Mouse (Mus musculus) liver, postnatal 0 days (tissue): ENCODE data around the gene Gper1. TPM values are rescaled to one million over a fixed set of nuclear protein-coding genes. Genes with fewer than 3 reads are reported as not detected.
A peak's percentile ranks its signal among the peaks of the same experiment; 100 is the strongest.

Experiments used
- ATAC-seq: fragments of 200-750 bp; cut with Nextera tagmentation; 2 replicates; pipeline ENCODE4 v1.8.0; 2017; ENCODE audit warnings: mild to moderate bottlenecking, moderate library complexity
- DNase-seq: peaks from one replicate; pipeline ENCODE4 v3.0.0-alpha.2; 2016
- H3K27ac ChIP-seq: fragments of 300-500 bp; sonication (generic); 2 replicates; pipeline ENCODE4 v1.5.1; 2014; ENCODE audit warnings: antibody characterized with exemption, moderate library complexity, mild to moderate bottlenecking, low read depth
- H3K27me3 ChIP-seq: fragments of 300-500 bp; sonication (generic); 2 replicates; pipeline ENCODE4 v1.6.1; 2014; ENCODE audit warnings: low read length, control low read depth, mixed read lengths; ENCODE audit not compliant: insufficient read depth
- H3K36me3 ChIP-seq: fragments of 300-500 bp; sonication (generic); replicated peaks from 2 replicates; pipeline ENCODE4 v1.6.1; 2014; ENCODE audit warnings: mild to moderate bottlenecking, control low read depth, low read length, moderate library complexity, mixed read lengths; ENCODE audit not compliant: insufficient read depth
- H3K4me1 ChIP-seq: fragments of 300-500 bp; sonication (generic); 2 replicates; pipeline ENCODE4 v1.6.1; 2014; ENCODE audit warnings: antibody characterized with exemption, mild to moderate bottlenecking, control low read depth; ENCODE audit not compliant: insufficient read depth
- H3K4me2 ChIP-seq: fragments of 300-500 bp; sonication (generic); 2 replicates; pipeline ENCODE4 v1.6.1; 2014; ENCODE audit warnings: low read depth, mild to moderate bottlenecking, low read length, moderate library complexity, mixed read lengths
- H3K4me3 ChIP-seq: fragments of 300-500 bp; sonication (generic); 2 replicates; pipeline ENCODE4 v1.5.1; 2014; ENCODE audit warnings: low read depth, low read length
- H3K9ac ChIP-seq: fragments of 300-500 bp; sonication (generic); replicated peaks from 2 replicates; pipeline ENCODE4 v1.6.1; 2014; ENCODE audit warnings: mild to moderate bottlenecking, moderate library complexity
- H3K9me3 ChIP-seq: fragments of 300-500 bp; sonication (generic); 2 replicates; pipeline ENCODE4 v1.6.1; 2016; ENCODE audit warnings: mild to moderate bottlenecking, control low read depth, low read length, mixed read lengths
- CTCF ChIP-seq: sonication (generic); IDR thresholded peaks from 2 replicates; pipeline ENCODE4 v1.5.1; 2016; ENCODE audit warnings: antibody characterized with exemption, low read depth
- EP300 ChIP-seq: IDR thresholded peaks from 2 replicates; pipeline ENCODE4 v1.6.1; 2016; ENCODE audit warnings: antibody characterized with exemption, low read depth, mild to moderate bottlenecking
- WGBS: fragments of 180-500 bp; shearing (Covaris S2); extraction: QIAGEN DNeasy Blood & Tissue Kit; methylation state at CpG from one replicate; pipeline ENCODE4 v1.1.7; 2014; ENCODE audit not compliant: insufficient replicate concordance; 5-methylcytosine and 5-hydroxymethylcytosine counted together
- polyA plus RNA-seq: library from polyadenylated mRNA; unstranded; fragments of >200 nt; fragmentation: Nextera tagmentation; extraction: Ambion mirVana; gene quantifications from 2 replicates; pipeline ENCODE4 v1.2.1, GENCODE M21; 2015

Gper1 gene
- polyA plus RNA-seq, 1 experiment from 2014 or later = 0.09 TPM

DNA sequence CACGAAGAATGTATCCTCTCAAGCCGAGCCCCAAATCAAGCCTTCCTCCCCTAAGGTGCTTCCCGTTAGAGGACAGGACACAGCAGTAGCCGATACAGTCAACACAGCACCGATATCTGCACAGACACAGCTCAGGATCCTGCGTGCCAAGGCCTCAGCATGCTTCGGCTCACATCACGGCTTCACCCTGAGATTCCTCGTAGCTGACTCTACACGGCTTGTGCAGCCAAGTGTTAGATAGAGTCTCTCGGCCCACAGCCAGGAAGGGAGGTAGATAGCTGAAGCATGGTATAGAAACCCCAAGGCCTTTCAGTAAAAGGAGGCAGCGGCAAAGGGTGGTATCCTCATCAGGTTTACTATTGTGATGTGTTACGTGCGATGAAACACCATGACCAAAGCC lies 23.0 kb upstream of the Gper1 start:
- WGBS = 85% methylated on average over 14 of the region's 14 CpGs

DNA sequence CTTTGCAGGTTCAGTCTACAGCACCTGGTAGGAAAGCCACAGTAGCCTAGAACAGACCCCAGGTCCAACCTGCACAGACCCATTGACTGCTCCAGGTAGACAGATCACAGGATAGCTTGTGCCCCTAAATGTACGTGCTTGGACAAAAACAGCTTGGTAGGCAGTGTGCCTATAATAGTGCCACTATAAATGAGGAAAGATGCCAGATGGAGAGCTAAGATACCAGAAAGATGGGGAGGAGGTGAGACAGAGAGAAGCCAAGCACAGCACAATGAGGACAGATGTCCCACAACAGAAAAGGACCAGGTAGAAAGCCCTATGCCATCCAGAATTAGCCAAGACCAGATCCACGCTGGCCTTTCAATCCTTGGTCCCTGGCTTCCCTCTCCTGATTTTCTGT lies 20.8 kb upstream of the Gper1 start:
- H3K36me3 ChIP-seq = no peaks in the 10 kb centered on the region
- H3K9ac ChIP-seq = no peak overlapping the region
- H3K4me2 ChIP-seq = no peak overlapping the region
- no peak overlapping the region for H3K27ac ChIP-seq
- no peak for ATAC-seq
- H3K9me3 ChIP-seq = no peaks in the 10 kb centered on the region
- H3K27me3 ChIP-seq = no peaks in the 10 kb centered on the region
- DNase-seq = no peak
- TF ChIP-seq EP300 (no peak), CTCF (no peak)
- H3K4me3 ChIP-seq = no peak overlapping the region
- peaks cover 26% of the 10 kb centered on the region for H3K4me1 ChIP-seq
- WGBS = 80% methylated on average over 2 of the region's 2 CpGs

More for the DNA sequence above, 23.0 kb upstream of the Gper1 start:
- TF ChIP-seq CTCF (no peak), EP300 (no peak)
- no peak for ATAC-seq
- Histone ChIP-seq H3K27me3 (no peaks in the 10 kb centered on the region), H3K4me1 (peaks cover 23% of the 10 kb centered on the region), H3K36me3 (peaks cover 3% of the 10 kb centered on the region; the same call in 1 of the 2 replicates), H3K9ac (no peak overlapping the region), H3K4me2 (no peak overlapping the region), H3K27ac (no peak overlapping the region), H3K9me3 (no peaks in the 10 kb centered on the region), H3K4me3 (no peak overlapping the region)
- DNase-seq = no peak

GRCm38 (mm10) chr5:139403692-139404260 lies 19.2 kb upstream of the Gper1 start:
- no peaks in the 10 kb centered on the region for H3K27me3 ChIP-seq
- H3K4me3 ChIP-seq = no peak overlapping the region
- TF ChIP-seq CTCF (no peak), EP300 (no peak)
- H3K36me3 ChIP-seq = no peaks in the 10 kb centered on the region
- peak overlapping the region; percentile 52; the same call in 1 of the 2 replicates for H3K4me2 ChIP-seq
- 54% methylated on average over 8 of the region's 8 CpGs for WGBS
- peak; percentile 47 for DNase-seq
- H3K27ac ChIP-seq = peak overlapping the region; percentile 91
- no peak overlapping the region for H3K9ac ChIP-seq
- H3K9me3 ChIP-seq = no peaks in the 10 kb centered on the region
- peak; percentile 6; the same call in 1 of the 2 replicates for ATAC-seq
- peaks cover 20% of the 10 kb centered on the region for H3K4me1 ChIP-seq

DNA sequence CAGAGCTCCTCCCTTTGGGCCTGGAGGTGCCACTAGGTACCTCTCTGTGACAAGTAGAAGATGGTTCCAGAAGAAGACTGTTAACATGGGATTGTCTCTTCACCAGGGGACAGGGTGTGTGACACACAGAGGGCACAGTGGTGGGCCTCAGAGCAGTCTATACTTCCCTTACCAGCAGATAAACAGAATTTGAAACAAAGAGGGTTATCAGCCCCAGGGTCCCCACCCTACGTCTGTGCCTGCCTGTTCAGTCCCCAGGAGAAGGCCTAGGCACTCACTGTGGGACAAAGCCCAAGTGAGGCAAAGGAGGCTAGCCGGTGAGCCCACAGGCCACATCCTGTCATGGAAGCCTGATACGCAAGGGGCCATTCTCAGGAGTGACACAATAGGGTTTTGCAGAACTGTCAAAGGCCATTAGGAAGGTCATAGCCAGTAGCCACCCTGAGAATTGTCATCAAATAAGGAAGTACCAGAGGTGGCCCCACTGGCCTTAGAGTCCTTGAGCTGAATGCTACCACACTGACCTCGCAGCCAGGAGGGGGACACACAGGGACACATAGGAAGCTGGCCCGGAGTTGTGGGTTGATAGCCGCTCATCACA lies 18.1 kb upstream of the Gper1 start, which contains the start of gene C130050O18Rik:
Gene C130050O18Rik (plus strand): TSS at position 480 of the 601 bp plus-strand sequence.
- DNase-seq (peak; percentile 52), ATAC-seq (peak; percentile 42)
- 37% methylated on average over 6 of the region's 6 CpGs for WGBS
- H3K27ac ChIP-seq = peak within 1 kb of the TSS; percentile 91
- H3K36me3 ChIP-seq = no peaks in the 10 kb centered on the region
- peaks cover 25% of the 10 kb centered on the region for H3K4me1 ChIP-seq
- peak within 1 kb of the TSS; percentile 52 for H3K4me2 ChIP-seq
- peak within 1 kb of the TSS; percentile 29; the same call in 1 of the 2 replicates for H3K4me3 ChIP-seq
- TF ChIP-seq CTCF = no peak
- TF ChIP-seq EP300 = no peak
- no peaks in the 10 kb centered on the region for H3K27me3 ChIP-seq
- H3K9ac ChIP-seq = peak within 1 kb of the TSS; percentile 51; the same call in 1 of the 2 replicates
- H3K9me3 ChIP-seq = no peaks in the 10 kb centered on the region

DNA sequence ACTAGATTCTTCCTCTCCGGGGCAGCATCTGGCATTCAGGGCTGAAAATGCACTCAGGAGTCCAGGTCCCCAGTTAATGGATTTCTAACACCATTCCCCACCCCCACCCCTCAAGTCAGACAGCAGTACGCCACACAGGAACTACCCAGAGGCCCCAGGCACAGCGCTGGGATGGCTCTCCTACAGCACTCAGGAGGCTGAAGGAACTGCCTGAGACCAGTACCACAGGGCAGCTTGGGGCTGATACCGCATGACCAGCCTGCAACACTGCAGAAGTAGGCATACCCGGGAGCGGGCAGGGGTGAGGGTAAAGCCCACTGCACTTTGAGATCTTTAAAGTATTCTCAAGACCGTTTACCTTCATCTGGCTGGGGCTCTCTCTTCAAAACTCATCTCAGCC lies 17.5 kb upstream of the Gper1 start:
- ATAC-seq = peak; percentile 19; the same call in 1 of the 2 replicates
- Histone ChIP-seq H3K36me3 (no peaks in the 10 kb centered on the region), H3K27me3 (no peaks in the 10 kb centered on the region), H3K9ac (peak overlapping the region; percentile 51; the same call in 1 of the 2 replicates), H3K4me2 (peak overlapping the region; percentile 52), H3K27ac (peak overlapping the region; percentile 91), H3K9me3 (no peaks in the 10 kb centered on the region), H3K4me3 (peak overlapping the region; percentile 29; the same call in 1 of the 2 replicates), H3K4me1 (peaks cover 25% of the 10 kb centered on the region)
- no peak for DNase-seq
- TF ChIP-seq CTCF (no peak), EP300 (no peak)
- 39% methylated on average over 7 of the region's 7 CpGs for WGBS

- peak overlapping the region; percentile 51; the same call in 1 of the 2 replicates for H3K9ac ChIP-seq
- H3K4me2 ChIP-seq = peak overlapping the region; percentile 53
- 50% methylated on average over 3 of the region's 3 CpGs for WGBS
Measured at GRCm38 (mm10) chr5:139405953-139406352, 17.0 kb upstream of the Gper1 start.

More at GRCm38 (mm10) chr5:139405953-139406352, 17.0 kb upstream of the Gper1 start:
- Histone ChIP-seq H3K36me3 (no peaks in the 10 kb centered on the region), H3K4me1 (peaks cover 25% of the 10 kb centered on the region), H3K27ac (peak overlapping the region; percentile 91), H3K4me3 (peak overlapping the region; percentile 29; the same call in 1 of the 2 replicates), H3K27me3 (no peaks in the 10 kb centered on the region), H3K9me3 (no peaks in the 10 kb centered on the region)
- DNase-seq = no peak
- ATAC-seq = no peak
- TF ChIP-seq EP300 (no peak), CTCF (no peak)
